Mouse (Mus musculus): ENCODE results near the gene Pop7. TPM values are rescaled to one million over a fixed set of nuclear protein-coding genes. Genes with fewer than 3 reads are reported as not detected.

The Pop7 gene
- total RNA-seq, 2 experiments from 2014 or later, result 30.2 to 37.0 TPM

DNA sequence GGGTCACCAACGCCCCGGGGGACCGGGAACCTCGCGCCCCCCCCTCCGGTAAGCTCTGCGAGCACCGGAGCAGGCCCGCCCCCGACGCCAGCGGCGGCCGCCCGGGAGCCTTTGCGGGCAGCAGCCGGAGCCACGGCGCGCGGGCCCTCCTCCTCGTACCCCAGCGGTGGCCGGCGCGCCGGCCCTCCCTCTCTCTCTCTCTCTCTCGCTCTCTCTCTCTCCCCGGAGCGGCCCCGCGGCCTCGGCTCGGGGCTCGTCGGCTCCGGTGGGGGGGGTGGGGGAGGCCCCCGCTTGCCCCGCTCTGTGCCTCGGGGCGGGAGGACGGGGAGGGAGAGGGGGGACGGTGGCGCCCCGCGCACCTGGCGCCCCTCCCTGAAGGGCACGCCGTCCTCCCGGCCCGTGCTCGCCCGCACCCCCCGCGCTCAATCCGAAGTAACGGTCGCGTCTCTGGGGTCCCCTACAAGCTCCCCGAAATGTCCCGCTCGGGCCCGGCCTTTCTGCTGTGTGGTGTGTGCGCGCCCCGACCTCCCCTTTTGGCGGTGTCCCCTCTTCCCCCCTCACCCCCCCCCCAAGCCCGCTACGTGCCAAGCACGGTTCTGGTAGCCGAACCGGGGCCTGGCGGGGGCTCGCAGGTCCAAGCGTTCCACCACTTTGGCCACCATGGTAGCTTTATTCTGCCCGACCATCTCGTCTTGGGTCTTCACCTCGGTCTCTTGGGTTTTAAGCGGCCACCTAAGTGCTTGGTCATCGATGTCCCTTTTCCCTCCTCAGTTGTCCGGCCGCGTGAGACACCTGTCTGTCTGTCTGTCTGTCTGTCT is 8.5 kb upstream of the Pop7 start:
- intact Hi-C loops (cut with DNase I), result loop anchor here (2.0 to 5.0 kb wide), 3 partner anchors 22 to 137 kb away; partner anchors contain the start of genes Epo, Gnb2 and Irs3
- DNase-seq (ENCODE audit: low spot score in 2 of 2), result no peak

DNA sequence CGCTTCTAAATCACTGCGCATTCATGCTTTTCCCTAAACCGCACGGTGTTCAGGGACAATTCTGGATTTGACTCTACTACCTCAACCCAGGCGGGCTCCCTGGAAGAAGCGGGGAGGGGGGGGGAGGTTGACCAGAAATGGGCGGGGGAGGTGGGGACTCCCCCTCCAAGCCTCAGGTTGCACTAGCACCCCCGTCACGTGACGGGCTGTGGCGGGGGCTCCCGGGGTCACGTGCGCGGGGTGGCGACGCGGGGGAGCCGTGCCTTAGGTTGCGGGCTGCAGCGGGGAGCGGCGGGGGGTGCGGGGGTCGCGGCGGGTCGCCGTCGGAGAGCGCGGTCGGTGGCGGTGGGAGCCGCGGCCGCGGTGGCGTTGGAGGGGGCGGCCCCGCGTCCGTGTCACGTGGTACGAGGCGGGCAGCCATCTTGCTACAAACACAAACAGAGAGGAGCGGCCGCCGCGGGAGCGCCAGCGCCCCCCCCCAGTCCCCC is 7.7 kb upstream of the Pop7 start:
- intact Hi-C loops (cut with DNase I), result loop anchor here (2.0 to 5.0 kb wide), 3 partner anchors 23 to 137 kb away; partner anchors contain the start of genes Epo, Gnb2 and Irs3

DNA sequence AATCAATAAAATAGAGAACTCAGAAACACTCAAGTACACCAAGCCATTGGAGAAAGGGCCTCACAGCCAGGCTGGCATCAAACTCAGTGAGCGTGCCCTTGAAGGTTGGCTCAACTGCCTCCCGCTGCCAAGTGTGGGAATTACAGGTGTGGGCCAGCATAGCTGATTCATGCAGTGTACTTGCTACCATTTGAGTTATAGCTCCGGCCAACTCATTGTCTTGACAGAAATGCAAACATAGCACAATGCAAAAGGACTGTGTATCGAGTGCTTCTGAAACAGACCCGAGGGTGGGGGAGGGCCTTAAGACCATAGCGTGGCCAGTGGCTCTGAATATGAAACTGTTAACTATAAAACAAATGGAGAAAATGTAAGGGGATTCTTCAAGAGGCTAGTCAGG is 1.7 kb upstream of the Pop7 start:
- no peak for DNase-seq (ENCODE audit: low spot score in 2 of 2)
- intact Hi-C loops (cut with DNase I), result no loop called here

More for the DNA sequence above, 7.7 kb upstream of the Pop7 start:
- peak; percentile 78 to 85 for DNase-seq (ENCODE audit: low spot score in 2 of 2)

- DNase-seq (ENCODE audit: low spot score in 2 of 2), result peak; percentile 69 to 76
- intact Hi-C loops (cut with DNase I), result loop anchor here (1.0 kb wide), 1 partner anchor 169 kb away; the partner anchor contains the start of gene Slc12a9
These were observed 371 bp upstream of the Pop7 start for GRCm38 (mm10) chr5:137502667-137503110.

- DNase-seq (ENCODE audit: low spot score in 2 of 2), result no peak
- intact Hi-C loops (cut with DNase I), result no loop called here
These were observed 2.1 kb downstream of the Pop7 start for GRCm38 (mm10) chr5:137500186-137500585.

DNA sequence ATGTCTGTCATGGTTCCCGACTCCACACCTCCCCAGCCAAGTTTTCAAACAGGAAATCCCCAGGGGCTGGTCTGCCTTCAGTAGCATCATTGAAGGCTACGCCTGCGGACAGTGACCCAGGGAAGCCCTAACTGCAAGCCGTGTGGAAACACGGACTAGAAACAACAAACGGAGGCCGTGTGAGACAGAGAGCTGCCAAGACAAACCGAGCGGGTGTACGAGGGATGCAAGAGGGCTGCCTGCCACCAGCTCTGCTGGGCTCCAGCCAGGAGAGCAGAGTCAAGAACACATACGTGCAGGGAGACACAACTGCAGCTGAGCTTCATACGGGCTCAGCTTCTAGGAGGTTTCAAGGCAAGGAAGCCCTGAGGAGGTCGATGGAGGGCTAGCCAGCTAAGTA is 8.5 kb downstream of the Pop7 start:
- intact Hi-C loops (cut with DNase I), result loop anchor here (10.0 kb wide), 1 partner anchor 359 kb away; no protein-coding TSS in a partner anchor
- DNase-seq (ENCODE audit: low spot score in 2 of 2), result no peak

DNA sequence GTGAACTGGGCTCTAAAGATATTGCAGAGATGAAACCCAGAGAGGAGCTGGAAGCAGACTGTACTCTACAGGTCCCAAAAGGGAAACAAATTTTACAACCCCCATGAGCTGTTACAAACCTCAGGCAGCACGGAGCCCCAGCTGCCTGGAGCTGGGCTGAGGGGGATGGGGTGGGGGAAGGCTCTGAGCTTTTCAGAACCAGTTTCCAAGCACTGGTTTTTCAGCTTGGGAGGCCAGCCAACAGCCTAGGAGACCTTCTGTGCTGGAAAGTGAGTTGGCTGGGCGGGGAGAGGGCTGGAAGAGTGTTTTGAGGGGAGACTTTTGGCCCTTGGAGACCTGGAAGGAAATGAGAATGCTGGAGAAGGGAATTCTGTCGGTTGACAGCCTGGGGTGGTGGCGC is 10.8 kb downstream of the Pop7 start:
- no peak for DNase-seq (ENCODE audit: low spot score in 2 of 2)
- intact Hi-C loops (cut with DNase I), result loop anchor here (10.0 kb wide), 1 partner anchor 357 kb away; no protein-coding TSS in a partner anchor

GRCm38 (mm10) chr5:137487616-137488015 is 14.7 kb downstream of the Pop7 start:
- no peak for DNase-seq (ENCODE audit: low spot score in 2 of 2)
- intact Hi-C loops (cut with DNase I), result no loop called here

DNA sequence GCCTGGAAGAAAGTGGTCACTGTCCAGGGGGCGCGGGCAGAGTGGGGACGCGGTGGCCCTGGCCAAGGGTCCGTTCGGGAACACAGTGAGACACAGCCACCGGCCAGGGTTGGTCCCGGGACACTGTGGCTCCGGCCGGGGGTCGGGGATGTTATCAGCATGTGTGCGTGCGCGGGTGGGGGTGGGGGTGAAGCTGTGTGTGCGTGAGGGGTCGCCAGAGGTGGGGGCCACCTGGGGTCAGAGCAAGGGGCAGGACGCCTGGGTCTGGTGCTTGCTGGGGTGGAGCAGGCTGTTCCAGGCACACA is 16.5 kb downstream of the Pop7 start:
- DNase-seq (ENCODE audit: low spot score in 2 of 2), result no peak
- intact Hi-C loops (cut with DNase I), result no loop called here

DNA sequence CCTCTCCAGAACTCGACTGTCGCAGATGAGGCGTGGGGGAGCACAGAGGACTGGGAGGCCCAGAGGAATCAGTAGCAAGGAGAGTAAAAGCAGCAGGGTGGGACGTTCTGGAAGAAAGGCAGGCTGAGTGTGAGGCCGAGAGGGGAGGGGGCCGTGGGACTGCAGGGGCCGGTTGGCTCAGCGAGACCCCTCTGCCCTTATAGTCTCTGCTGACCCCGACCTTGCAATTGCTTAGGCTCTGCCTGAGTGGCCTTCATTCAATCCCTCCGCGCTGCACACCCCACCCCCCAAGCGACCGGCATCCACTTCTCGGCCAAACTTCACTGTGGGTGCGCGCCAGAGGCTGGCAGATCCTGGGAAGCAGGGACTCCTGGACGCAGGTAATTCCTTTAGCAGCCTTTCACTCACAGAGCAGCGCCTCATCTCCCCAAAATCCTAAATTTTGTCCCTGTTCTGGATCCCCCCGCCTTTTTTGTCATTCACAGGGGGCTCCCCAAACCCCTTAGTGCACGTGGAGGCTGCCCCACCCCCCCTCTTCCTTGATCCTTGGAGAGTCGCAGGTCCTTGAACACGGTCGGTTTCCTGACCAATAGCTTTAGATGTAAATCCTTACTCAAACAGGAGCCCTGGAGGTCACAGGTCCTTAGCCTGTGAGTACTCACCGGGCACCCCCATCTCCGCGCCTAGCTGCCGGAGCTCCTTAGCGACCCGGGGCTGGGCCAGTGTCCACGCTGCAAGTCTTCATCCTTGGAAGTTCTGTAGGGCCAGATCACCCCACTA is 17.1 kb downstream of the Pop7 start:
- no peak for DNase-seq (ENCODE audit: low spot score in 2 of 2)
- intact Hi-C loops (cut with DNase I), result no loop called here

- no peak for DNase-seq (ENCODE audit: low spot score in 2 of 2)
- intact Hi-C loops (cut with DNase I), result no loop called here
These were observed 20.4 kb downstream of the Pop7 start for GRCm38 (mm10) chr5:137481897-137482296.

- peak; percentile 64 to 75 for DNase-seq (ENCODE audit: low spot score in 2 of 2)
- intact Hi-C loops (cut with DNase I), result no loop called here
These were observed 21.2 kb downstream of the Pop7 start for GRCm38 (mm10) chr5:137481138-137481537.

DNA sequence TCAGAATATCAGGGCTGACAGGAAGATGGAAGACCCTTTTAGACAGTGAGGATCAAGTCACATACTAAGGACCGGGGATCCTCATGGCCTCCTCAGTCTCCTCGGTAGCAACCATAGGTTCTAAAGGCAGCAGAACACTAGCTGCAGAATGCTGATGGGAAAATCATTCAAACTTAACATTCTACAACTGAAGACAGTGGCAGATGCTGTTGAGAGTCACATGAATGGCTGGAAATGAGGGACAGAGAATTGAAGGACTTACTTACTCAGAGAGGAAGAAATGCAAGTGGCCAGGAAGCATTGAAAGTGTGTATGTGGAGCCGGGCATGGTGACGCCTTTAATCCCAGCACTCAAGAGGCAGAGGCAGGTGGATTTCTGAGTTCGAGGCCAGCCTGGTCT is 25.4 kb downstream of the Pop7 start, which contains the start of gene Zan:
Zan (minus strand) TSS at position 101 of the 400 bp plus-strand sequence.
- intact Hi-C loops (cut with DNase I), result no loop called here

GRCm38 (mm10) chr5:137474351-137474750 is 28.0 kb downstream of the Pop7 start:
- no peak for DNase-seq (ENCODE audit: low spot score in 2 of 2)
- intact Hi-C loops (cut with DNase I), result no loop called here

More for the DNA sequence above, 25.4 kb downstream of the Pop7 start, which contains the start of gene Zan:
- DNase-seq (ENCODE audit: low spot score in 2 of 2), result no peak

DNA sequence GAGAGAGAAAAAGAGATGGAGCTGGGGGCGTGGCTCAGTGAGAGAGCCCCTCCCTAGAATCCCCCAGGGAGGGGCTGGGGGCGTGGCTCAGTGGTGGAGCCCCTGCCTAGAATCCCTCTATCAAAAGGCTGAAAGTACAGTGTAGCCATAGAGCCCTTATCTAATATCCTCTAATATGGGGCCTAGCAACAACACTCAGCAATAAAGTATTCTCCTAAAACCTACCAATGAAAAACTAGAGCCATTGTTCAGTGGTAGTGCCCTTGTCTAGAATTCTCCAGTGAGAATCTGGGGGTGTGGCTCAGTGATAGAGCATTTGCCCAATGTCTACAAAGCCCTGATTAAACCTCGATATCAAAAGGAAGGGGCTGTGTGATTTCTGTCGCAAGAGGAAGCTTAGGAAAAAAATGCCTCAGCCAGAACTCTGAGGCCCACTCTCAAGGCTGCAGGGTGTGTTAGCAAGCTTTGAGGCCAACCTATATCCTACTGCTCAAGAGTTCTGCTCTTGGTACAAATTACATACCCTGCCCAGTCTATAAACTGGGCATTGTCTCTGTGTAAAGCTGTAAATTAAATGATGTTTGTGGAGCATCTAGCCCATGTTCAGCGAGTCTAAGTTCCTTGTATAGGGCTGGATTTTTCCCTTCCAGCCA is 29.9 kb downstream of the Pop7 start:
- intact Hi-C loops (cut with DNase I), result no loop called here
- no peak for DNase-seq (ENCODE audit: low spot score in 2 of 2)

GRCm38 (mm10) chr5:137466946-137467345 is 35.4 kb downstream of the Pop7 start:
- intact Hi-C loops (cut with DNase I), result no loop called here
- DNase-seq (ENCODE audit: low spot score in 2 of 2), result no peak

DNA sequence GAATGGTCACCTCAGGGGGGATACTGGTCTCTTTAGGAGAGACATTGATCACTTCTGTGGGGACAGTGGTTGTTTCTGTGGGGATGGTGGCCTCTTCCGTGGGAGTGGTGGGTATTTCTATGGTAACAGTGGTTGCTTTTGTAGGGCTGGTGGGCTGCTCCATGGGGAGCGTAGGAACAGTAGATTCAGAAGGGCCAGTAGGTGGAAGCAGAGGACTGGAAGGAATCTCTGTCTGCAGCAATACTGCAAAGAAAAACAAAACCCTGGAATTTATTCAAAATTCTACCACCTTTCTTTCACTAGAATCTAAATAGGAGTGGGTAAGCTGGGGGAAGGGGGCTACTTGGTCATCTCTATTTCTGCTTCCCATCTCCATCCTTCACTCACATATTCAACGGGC is 37.3 kb downstream of the Pop7 start:
- peak; percentile 11 to 40 for DNase-seq (ENCODE audit: low spot score in 2 of 2)
- intact Hi-C loops (cut with DNase I), result no loop called here

DNA sequence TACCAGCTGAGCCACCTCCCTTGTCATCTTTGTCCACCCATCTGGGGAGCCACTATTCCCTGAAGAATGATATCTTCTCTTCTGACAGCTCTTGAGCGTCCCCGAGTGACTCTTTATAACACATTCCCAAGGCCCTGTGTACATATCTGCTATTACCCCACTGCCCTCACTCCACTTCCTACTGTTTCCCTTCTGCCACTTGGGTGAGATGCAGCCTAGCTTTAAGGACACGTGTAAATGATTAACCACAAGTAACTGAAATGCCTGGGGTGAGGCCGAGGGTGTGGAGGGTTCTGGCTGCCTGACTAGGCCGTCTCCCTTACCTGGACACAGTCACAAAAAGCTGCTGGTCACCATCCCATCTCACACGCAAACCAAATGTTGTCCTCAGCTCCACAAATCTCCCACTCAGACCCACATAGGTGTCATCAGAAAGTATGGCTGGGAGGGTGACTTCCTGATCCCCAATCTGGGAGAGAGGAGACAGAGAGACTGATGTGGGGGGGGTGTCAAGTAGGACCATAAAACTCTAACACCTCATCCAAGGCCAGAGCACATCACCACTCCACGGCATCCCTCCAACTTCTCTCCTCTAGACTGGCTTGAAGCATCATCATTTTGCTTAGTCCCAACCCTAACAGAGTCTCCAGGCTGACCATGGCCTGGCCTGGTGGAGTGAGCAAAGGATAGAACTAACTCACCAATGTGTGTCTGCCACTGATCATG is 46.3 kb downstream of the Pop7 start:
- DNase-seq (ENCODE audit: low spot score in 2 of 2), result no peak
- intact Hi-C loops (cut with DNase I), result no loop called here

DNA sequence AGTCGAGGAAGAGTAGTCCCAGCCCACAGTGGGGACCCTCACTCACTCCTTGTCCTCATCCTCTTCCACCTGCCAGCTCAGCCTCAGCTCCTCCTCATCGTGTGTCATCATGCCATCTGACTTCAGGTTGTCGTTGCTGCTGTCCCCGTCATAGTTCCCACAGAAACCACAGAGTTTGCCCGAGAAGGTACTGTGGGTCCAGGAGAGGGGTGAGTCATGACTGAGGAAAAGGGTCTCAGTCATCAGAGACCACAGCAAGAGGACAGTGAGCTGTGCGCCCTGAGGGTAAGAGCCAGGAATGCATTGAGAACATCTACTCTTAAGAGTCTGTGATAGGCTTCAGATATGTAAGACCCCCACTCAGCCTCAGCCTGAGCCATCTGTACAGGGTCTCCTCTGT is 47.1 kb downstream of the Pop7 start:
- intact Hi-C loops (cut with DNase I), result no loop called here
- DNase-seq (ENCODE audit: low spot score in 2 of 2), result no peak

Data from left cerebral cortex, postnatal 25 days (tissue).